Mouse (Mus musculus): Measurements from ENCODE around the gene Cplx3. TPM values are rescaled to one million over a fixed set of nuclear protein-coding genes. Genes with fewer than 3 reads are reported as not detected.

Cplx3 gene
- total RNA-seq, 2 experiments from 2014 or later, result 13.0 to 13.6 TPM

- no peak for DNase-seq (ENCODE audit: low spot score in 2 of 2)
Observed at GRCm38 (mm10) chr9:57638651-57639459, 32.8 kb upstream of the Cplx3 start.

- no peak for DNase-seq (ENCODE audit: low spot score in 2 of 2)
Observed at GRCm38 (mm10) chr9:57637741-57638322, 31.8 kb upstream of the Cplx3 start.

- DNase-seq (ENCODE audit: low spot score in 2 of 2), result no peak
Observed at GRCm38 (mm10) chr9:57637272-57637671, 31.2 kb upstream of the Cplx3 start.

DNA sequence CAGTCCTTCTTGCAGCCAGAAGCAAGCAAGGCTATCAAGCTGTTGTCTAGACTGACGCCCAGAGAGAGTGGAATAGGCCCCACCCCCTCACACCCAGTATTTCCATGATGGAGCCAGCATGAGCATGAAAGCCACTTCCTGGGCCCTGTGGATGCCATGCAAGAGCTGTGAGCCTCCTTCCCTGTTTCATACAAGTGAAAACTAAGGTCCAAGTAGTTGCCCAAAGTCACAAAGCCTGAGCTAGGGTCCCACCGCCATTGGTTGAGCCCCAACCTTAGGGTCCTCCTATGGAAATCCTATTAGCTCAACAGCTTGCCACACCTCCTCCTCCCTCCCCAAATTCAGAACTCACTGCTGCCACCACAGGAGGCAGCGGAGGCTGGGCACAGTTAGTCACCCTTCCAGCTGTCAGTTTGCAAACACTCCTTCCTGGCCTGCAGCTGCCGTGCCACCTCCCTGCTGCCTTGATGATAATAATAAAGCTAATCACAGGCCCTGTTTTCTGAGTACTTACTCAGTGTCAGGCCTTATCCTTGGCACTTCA is 27.5 kb upstream of the Cplx3 start:
- peak; percentile 45 to 46 for DNase-seq (ENCODE audit: low spot score in 2 of 2)

GRCm38 (mm10) chr9:57629118-57629874 is 23.2 kb upstream of the Cplx3 start:
- peak; percentile 69 to 84 for DNase-seq (ENCODE audit: low spot score in 2 of 2)

- no peak for DNase-seq (ENCODE audit: low spot score in 2 of 2)
Observed at GRCm38 (mm10) chr9:57628717-57629116, 22.6 kb upstream of the Cplx3 start.

DNA sequence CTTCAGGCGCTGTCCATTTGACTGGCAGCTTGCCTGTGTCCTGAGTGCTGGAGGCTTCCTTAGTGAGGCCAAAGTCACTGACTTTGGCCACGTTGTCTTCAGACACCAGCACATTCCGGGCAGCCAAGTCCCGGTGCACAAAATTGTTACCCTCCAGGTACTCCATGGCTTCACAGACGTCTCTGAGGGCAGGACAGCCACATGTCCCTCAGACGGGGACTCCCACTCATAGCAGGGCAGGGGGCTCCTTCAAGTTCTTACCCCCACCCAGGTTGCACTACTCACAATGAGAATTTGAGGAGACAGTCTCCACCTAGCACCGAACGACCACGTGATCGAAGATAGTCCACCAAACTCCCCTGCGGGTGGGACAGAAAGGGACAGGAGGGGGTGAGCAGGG is 21.8 kb upstream of the Cplx3 start:
- no peak for DNase-seq (ENCODE audit: low spot score in 2 of 2)

DNA sequence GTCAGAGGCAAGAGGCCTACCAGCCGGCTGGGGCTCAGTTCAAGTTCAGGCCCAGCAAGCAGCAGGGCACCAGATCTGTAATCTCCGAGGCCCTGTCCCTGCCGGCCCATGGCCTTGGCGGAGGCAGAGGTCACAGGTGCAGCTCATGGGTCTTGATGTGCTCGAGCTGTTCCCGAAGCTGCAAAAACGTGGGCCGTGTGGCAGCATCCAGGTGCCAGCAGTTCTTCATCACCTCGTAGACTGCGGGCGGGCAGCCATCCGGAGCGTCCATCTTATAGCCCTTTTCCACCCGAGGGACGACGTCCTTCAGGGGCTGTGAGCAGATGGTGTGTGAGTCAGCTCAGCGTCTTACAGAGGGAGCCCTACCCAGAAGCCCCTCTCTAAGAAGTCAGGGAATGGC is 21.1 kb upstream of the Cplx3 start:
- no peak for DNase-seq (ENCODE audit: low spot score in 2 of 2)

GRCm38 (mm10) chr9:57625674-57626500 is 19.8 kb upstream of the Cplx3 start:
- DNase-seq (ENCODE audit: low spot score in 2 of 2), result no peak

DNA sequence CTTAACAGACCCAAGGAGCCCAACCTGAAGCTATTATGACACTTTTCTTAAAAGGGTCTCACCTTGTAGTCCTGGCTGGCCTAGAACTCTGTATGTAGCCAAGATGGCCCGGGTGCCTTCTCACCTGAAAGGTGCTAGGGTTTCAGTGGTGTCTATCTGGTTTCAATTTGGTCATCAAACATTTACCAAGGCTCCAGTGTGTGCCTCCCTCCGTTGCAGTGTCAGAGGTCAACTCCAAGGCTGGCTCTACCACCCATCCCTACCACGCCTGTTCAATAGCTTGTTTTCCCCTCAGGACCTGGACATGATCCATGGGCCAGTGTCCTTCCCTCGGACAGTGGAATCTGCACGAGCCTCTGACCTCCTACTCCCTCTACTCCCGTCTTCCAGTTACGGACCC is 18.2 kb upstream of the Cplx3 start:
- no peak for DNase-seq (ENCODE audit: low spot score in 2 of 2)

- no peak for DNase-seq (ENCODE audit: low spot score in 2 of 2)
Observed at GRCm38 (mm10) chr9:57620674-57621073, 14.6 kb upstream of the Cplx3 start, which contains the start of gene Lman1l. TSS of gene Lman1l (minus strand) at chr9:57620774.

GRCm38 (mm10) chr9:57618854-57619253 is 12.8 kb upstream of the Cplx3 start:
- no peak for DNase-seq (ENCODE audit: low spot score in 2 of 2)

DNA sequence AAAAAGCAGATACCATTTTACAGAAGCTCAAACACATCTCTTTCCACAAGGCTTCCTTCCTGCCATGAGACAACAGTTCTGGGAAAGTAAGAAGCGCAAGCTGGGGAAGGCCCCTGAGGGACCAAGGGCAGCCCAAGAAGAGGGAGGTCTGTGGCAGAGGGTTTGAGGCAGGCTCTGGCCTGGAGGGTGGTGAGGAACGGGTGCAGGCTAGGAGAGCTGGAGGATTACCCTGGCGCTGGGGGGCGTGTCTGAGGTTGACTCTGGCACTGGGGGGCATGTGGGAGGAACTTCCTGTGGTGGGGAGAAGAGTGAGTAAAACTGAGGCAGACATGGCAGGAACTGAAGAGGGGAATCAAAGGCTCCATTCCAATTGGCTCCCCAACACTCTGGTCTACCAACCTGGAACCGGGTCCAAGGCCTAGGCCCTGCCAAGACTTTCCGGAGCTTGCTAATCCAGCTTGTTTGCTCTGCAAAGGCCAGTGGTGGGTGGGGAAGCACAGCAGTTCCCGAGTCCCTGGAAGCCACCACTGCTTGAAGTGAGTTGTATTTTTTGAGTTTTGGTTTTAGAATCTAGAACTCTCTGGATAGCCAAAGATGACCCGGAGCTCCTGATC is 11.6 kb upstream of the Cplx3 start:
- DNase-seq (ENCODE audit: low spot score in 2 of 2), result no peak

DNA sequence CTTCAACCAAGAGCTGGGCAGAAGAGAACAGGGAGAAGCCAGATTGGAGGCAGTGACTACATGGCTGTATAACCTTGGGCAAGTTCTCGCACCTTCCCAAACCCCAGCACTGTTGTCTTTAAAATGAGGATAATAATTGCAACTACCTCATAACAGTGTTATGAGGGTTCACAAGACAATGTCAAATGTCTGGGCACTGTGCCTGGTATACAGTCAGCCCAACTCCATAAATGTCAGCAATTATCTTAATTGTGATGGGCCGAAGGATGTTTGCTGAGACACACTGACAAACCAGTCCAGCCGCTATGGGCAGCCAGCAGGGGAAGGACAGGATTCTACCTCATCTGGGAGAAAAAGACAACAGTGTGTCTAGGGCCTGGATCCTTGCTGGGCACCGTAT is 8.7 kb upstream of the Cplx3 start:
- DNase-seq (ENCODE audit: low spot score in 2 of 2), result no peak

- DNase-seq (ENCODE audit: low spot score in 2 of 2), result no peak
Observed at GRCm38 (mm10) chr9:57613975-57614374, 7.9 kb upstream of the Cplx3 start.

- no peak for DNase-seq (ENCODE audit: low spot score in 2 of 2)
Observed at GRCm38 (mm10) chr9:57612587-57612986, 6.5 kb upstream of the Cplx3 start.

DNA sequence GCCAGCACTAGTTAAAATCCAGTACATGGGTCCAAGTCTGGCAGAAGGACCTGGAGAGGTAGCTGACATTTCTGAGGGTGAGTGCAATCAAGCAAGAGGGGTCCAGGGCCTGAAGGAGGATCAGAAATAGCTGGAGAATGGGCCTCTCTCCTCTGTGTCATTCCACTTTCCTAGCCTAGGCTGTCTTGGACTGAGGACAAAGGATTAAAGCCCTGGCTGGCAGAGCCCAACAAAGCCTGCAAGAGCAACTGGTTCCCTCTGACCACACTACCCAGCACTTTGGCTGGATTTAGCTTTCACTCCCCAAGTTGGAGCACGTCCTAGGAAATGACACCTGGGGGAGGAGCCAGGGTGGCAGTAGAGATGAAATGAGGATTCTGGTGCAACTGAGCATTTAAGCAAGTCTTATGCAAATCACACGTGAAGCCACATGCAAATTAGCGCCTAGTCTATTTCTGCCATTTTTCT is 4.3 kb upstream of the Cplx3 start:
- DNase-seq (ENCODE audit: low spot score in 2 of 2), result no peak

DNA sequence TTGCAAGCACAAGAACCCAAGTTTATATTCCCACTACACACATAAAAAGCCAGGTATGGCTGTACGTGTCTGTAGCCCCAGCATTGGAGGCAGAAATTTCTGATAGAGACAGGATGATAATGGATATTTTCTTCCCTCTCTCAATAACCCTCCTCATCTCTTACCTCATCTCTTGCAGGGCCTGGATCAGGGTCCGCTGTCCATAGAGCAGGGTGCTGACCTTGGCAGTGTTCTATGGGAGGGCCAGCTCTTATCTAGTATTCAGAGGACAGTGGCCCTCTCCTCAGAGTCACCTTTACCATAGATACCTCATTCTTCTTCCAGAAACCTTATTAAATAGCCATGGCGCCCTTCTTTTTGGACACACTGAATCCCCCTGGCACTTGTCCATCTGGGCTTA is 3.7 kb upstream of the Cplx3 start:
- DNase-seq (ENCODE audit: low spot score in 2 of 2), result no peak

- no peak for DNase-seq (ENCODE audit: low spot score in 2 of 2)
Observed at GRCm38 (mm10) chr9:57605503-57605902, 578 bp downstream of the Cplx3 start.

DNA sequence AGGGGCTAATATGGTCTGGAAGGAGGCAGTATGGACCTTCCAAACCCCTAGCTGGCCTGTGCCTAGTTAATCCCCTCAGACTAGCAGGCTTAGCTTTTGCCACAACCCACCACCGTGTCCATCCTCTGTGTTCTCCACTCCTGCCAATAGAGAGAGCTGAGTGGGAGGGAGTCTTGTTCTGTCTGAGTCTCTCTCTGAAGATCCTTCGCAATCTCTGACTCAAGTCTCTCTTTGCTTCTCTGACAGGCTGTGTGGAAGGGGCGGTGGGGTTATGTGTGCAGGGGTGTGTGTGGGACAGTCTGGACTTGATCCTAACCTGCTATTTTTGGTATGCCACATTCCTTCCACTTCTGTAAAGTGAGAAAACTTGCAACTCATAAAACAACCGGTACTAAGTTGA is 1.2 kb downstream of the Cplx3 start:
- no peak for DNase-seq (ENCODE audit: low spot score in 2 of 2)
